Mouse (Mus musculus) E14TG2a.4 (cell line): ENCODE results near the gene Alg14.

Source experiments
- CTCF ChIP-seq: conservative IDR thresholded peaks from 2 replicates; pipeline ENCODE4 v1.5.1; 2014; ENCODE audit warnings: low read length
- POU5F1 ChIP-seq: IDR thresholded peaks from 2 replicates; pipeline ENCODE4 v1.6.1; 2014; ENCODE audit warnings: low read length, borderline replicate concordance

DNA sequence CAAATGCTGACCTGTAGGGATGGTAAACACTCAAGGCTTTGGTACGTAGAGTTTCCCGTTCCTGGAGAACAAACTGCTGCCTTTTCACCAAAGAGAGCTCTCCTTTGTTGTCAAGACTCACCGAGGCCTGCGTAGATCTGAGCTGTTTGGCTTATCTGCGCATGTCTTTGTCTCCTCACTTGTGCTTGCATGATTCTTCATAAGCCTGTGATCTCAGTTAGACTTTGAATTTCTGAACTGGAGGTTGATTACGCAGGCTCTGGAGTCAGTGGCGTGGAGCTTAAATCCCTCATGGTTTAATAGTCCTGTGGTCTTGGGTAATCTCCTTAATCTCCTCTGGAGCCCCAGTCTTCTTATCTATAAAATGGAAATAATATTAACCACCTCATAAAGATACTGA lies 51.7 kb downstream of the Alg14 start:
- TF ChIP-seq CTCF (no peak), POU5F1 (no peak)
